Mouse (Mus musculus): Measurements from ENCODE around the gene Adora3.

Gene Adora3

DNA sequence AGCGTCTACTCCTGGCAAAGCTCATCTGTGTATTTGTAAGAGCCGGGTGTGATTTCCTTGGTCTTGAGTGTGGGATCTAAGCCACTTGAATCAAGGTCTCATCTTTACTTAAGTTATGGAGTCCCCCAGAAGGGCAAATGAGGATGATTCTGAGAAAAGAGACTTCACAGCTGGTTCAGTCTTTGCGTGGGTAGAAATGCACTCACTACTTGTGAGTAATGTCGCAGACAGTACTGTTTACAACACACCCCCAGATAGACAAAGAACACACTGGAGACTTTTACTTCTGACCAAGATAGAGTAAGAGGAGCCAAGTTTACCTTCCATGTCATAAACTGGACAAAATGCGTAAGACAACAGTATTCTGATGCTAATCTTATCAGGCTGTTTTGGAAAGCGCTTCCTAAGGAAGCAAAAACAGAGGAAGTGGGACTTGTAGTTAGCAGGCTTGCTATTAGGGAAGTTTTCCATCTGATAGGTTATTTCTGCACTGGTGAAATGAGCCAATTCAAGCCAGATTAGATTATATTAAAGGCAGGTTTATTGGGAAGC is 6.7 kb downstream of the Adora3 start:
- no peak for DNase-seq

GRCm38 (mm10) chr3:105877919-105878318 is 7.3 kb downstream of the Adora3 start:
- DNase-seq = no peak

DNA sequence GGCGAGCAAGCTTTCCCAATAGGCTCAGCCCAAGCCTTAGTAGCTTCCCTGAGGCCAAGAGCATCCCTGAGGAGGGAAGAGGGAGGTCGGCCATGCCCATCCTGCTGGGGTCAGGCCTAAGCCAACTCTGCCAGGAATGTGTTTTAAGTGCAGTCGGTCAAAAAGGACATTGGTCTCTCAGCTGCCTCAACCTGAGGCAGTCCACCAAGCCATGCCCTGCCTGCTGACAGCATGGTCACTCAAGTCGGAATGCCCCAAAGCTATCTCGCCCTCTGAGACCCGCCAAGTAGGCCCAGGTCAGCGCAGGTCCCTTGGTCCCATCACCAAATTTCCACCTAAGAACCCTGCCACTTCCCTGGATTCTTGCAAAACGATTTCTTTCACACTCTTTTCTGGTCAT is 8.1 kb downstream of the Adora3 start:
- no peak for DNase-seq

DNA sequence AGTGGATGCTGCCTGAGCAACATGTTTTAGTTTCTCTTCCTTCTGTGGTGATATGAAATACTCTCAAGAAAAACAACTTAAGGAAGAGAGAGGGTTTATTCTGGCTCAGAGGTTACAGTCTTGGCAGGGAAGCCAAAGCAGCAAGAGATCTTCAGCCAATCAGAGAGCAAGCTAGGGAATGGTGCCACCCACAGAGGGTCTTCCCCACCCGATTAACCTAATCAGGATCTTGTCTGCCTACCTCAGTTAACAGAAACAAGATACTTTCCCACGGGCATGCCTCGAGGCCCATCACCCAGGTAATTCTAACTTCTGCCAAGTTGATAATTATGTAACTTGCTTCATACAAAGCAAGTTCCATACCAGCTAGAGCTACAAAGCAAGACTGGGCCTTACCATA is 9.8 kb downstream of the Adora3 start:
- no peak for DNase-seq

DNA sequence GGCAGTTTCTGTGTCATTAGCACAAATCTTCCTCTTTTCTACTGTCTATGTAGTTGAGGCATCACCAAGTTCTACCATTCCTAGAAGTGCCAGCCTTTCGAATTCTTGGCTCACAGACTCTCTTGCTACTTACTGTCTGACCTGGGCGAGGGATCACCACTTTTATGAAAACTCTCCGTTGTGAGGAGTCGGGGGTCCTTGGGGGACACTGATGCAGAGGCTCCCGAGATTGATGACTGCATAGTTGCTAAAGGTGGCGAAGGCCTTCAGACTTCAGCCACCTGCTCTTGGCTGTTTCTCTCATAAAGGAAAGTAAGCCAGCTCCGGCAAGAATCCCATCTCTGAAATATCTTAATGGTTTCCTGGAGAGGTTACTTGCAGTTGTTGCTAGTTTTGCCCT is 11.4 kb downstream of the Adora3 start:
- no peak for DNase-seq

DNA sequence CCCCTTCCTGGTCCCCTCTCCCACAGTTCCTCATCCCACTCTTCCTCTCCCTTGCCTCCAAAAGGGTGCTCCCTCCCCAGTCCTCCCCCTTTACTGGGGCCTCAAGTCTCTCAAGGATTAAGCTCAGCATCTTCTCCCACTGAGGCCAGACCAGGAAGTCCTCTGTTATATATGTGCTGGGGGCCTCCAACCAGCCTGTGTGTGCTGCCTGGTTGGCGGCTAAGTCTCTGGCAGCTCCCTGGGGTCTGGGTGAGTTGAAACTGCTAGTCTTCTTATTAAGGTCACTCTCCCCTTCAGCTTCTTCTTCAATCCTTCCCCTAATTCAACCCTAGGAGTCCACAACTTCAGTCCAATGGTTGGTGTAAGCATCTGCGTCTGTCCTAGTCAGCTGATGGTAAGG is 12.5 kb downstream of the Adora3 start:
- no peak for DNase-seq

DNA sequence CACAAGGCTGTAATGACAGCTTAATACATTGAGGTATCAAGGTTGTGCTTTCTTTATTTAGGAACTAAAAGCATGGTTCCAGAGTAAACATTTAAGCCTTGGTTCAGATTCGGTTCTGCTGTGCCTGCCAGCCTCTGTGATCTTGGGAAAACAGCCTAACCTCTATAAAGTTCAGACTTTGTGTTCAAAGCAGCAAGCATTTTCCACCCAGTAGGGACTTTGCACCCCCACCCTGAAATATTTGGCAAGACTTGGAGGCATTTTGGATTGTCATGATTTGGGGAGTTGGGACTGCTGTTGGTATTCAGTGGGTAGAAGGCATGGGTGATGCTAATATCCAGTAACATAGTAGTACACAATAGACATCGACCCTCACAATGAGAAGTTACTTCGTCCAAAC is 18.3 kb downstream of the Adora3 start:
- DNase-seq = no peak

- DNase-seq = no peak
Observed at GRCm38 (mm10) chr3:105890220-105890619, 19.6 kb downstream of the Adora3 start.

- no peak for DNase-seq
Observed at GRCm38 (mm10) chr3:105891141-105891540, 20.5 kb downstream of the Adora3 start.

DNA sequence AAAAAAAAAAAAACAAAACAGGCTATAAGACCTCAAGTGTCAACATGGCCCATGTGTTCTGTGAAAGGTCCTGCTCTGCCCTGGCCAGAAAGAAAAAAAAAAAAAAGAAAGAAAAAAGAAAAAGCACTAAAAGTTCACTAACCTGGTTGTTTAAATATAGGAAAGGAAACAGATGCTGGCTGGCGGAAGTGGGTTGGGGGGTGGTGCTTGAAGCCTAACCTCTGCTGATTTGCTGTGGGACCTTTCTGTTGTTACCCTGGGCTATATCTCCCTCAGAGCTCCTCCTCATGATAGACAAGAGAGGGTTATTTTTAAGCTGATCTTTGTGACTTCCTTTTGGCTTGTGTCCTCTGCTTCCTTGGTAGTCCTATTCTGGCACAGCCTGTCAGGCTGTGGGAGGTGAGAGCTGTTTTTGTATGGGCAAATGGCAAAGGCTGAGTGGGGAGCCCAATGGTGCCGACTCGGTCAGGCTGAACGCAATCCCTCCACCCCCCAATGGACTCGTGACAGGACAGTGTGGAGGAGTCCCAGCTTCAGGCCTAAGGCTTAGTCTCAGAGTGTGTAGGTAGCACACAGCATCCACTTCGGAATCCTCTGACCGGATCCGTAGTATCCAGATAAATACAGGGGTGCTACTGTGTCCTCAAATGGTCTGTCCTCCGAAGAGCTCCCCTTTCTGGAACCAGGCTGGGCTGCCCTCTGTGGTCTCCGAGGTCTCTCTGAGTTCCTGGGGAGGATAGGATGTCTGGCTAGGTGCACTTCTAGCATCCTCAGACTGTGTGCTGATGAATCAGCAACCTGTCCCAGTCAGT is 21.3 kb downstream of the Adora3 start:
- peak; percentile 49 for DNase-seq

- peak; percentile 67 for DNase-seq
Observed at GRCm38 (mm10) chr3:105892572-105893495, 22.2 kb downstream of the Adora3 start.

GRCm38 (mm10) chr3:105893941-105894391 is 23.3 kb downstream of the Adora3 start:
- peak; percentile 22 for DNase-seq

- peak; percentile 75 for DNase-seq
Observed at GRCm38 (mm10) chr3:105894601-105895592, 24.2 kb downstream of the Adora3 start.

- DNase-seq = no peak
Observed at GRCm38 (mm10) chr3:105896811-105897210, 26.2 kb downstream of the Adora3 start.

DNA sequence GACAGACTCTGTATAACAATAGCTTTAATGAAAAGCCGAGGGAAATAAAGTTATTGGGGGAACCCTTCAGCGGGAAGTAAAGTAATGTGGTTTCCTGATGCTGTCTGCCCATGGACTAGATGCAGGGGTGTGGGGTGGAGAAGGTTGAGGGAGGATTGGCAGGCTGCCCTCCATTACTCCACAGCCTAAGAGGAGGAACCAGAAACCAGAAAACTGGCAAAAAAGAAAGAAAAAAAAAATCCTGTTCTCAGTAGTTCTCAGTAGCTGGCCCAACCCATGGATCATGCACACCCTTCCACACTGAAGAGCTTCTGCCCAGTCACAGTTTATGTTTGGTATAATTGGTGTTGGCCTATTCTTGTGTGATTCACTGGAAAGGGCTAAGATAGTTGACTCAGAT is 27.7 kb downstream of the Adora3 start:
- DNase-seq = no peak

GRCm38 (mm10) chr3:105898861-105899260 is 28.2 kb downstream of the Adora3 start:
- DNase-seq = no peak

- DNase-seq = peak; percentile 85
Observed at GRCm38 (mm10) chr3:105899394-105900147, 28.9 kb downstream of the Adora3 start.

- no peak for DNase-seq
Observed at GRCm38 (mm10) chr3:105900266-105900665, 29.6 kb downstream of the Adora3 start.

- no peak for DNase-seq
Observed at GRCm38 (mm10) chr3:105900716-105901115, 30.1 kb downstream of the Adora3 start.

GRCm38 (mm10) chr3:105901468-105901867 is 30.8 kb downstream of the Adora3 start:
- no peak for DNase-seq

DNA sequence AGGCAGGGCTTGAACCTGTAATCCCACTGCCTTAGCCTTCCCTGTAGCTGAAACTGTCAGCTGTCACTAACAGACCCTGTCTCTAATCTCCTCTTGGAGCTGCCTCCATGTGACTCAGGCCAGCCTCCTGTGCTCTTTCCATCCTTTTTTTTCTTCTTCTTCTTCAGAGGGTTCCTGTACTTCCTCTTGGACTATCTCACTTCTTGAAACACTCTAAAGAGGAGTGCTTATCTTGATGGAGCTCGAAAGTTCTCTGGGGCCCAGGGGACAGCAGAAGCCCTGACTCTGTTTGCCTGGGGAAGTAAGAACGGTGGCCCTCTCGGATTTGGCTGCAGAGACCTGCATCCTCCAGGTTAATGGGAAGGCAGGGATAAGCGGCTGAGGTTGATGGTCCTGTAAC is 33.6 kb downstream of the Adora3 start:
- DNase-seq = no peak
